Mouse (Mus musculus): ENCODE data around the gene Dicer1.
"Not testable (repeated sequence)": the region's sequence is repeated elsewhere in the genome, so short reads cannot be mapped to it uniquely, and the experiment has no call there.

Gene Dicer1

DNA sequence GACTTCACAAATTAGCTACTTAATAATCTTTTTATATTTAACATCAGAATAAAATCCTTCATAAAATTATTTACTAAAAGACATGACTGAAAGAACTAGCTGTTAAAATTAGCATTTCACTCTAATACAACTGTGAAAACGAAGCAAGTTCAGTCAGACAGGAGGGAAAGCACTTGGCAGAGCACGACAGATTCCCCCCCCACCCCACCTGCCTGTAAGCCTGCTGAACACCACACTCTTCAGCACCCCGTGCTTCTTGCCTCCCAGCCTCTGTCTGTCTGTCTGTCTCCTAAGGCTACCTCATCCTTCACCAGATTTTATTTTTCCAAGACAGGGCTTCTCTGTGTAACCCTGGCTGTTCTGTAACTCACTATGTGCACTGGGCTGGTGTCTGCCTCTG is 12.8 kb downstream of the Dicer1 start:
- no peak for DNase-seq

DNA sequence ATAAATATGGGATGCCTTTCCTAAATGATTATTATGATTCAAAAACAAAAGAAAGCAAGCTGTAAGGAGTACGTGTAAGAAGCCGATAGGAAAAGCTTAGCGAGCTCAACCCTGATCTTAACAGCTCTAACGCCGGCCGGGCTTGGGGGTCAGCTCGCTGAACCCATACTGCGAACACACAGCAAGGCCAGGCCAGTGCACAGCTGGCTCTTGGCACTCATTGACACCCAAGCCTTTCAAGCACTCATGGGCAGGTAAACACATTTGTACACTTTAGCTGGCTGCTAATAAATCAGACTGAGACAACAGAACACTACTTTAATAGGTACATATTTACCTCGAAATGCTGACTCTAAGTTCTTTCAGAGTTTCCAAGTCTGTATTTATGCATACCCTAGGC is 13.3 kb downstream of the Dicer1 start:
- DNase-seq = no peak

DNA sequence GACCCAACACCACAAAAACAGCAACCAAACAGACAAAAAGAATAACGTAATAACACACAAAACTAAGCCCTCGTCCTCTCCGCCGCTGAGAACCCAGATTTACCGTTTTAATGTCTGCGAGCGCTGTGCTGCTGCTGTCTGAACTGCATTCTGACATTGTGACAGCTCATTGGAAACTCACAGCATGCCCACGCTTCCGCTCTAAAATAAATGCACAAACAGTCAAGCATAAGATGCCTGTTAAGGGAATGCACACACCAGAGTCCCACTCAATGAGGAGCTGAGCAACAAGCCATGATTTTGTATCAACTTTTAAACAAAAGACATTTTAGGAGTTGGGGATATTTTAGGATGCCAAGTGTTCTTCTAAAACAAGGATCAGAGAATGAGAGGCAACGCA is 14.1 kb downstream of the Dicer1 start:
- DNase-seq = peak; percentile 70

DNA sequence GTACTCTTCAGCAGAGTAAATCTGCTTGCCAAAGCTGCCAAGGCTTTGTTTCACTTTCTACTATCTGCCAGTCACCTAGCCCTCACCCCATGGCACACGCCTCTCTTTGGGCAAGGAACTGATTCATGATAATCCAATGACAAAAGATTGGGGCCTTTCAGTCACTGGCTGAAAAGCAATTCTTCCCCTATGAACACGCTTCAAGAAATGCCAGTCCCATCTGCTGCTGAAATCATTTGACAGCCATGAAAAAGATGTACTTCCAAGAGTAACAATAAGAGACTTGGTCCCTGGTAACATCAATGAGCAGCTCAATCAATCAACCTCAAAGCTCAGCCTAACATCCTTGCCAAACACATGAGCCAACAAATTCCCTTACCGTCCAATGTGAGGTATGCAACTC is 15.8 kb downstream of the Dicer1 start:
- no peak for DNase-seq

DNA sequence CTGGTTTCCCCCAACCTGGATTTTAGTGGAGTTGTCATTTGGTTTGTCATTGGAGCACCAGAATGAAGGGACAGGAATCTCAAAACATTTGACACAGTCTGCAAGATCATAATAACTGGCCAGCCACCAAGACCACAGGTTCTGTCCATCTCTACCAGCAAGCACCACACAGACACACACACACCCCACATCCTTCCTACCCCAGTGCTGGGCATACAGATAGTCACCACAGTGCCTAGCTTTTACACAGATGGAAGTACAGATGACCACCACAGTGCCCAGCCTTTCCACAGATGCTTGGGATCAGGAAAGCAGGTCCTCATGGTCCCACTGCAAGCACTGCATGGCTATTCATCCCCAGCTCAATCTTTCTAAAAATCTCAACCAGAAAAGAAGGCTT is 18.6 kb downstream of the Dicer1 start:
- DNase-seq = no peak

DNA sequence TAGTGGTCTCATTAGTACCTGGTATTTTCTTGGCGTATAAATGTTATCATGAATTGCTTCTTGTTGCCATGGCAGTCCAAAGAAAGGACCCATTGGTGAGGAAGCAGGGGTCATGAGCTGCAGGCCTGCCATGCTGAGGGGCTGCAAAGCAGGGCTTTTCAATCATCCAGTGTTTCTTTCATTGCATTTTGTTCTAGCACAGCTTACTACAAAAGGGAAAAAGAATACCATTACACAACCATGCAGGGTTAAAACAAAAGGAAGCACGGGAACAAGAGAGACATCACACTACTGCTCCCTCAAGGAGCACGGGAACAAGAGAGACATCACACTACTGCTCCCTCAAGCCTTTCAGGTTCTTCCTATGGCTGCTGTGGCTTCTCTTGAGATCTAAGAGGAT is 20.0 kb downstream of the Dicer1 start:
- no peak for DNase-seq

DNA sequence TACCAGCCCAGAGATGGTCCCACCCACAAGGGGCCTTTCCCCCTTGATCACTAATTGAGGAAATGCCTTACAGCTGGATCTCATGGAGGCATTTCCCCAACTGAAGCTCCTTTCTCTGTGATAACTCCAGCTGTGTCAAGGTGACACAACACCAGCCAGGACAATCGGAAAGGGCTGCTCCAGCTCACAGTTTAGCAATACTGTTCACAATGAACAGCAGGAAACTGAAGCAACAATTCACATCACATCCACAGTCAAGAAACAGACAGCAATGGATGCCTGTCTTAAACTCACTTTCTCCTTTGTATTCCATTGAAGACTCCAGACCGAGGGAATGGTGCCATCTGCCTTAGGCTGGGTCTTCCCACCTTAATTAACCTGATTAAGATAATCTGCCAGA is 25.3 kb downstream of the Dicer1 start:
- not testable (repeated sequence) for DNase-seq

DNA sequence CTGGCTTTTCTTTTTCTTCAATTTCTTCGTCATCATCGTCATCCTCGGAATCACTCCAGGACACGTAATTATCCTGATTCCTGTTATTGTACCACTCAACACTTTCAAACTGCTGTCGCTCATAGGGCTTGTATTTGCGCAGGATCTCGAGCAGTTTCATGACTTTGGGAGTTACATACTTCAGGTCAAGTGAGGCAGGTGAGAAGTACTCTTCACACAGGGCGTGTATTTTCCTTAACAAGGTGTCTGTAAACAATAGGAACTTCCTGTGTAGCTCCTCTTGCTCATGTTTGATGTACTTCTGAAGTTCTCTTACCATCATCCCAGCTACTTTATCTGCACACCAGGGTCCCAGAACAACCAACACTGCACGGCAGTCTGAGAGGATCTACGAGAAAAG is 29.7 kb downstream of the Dicer1 start:
- DNase-seq = no peak

DNA sequence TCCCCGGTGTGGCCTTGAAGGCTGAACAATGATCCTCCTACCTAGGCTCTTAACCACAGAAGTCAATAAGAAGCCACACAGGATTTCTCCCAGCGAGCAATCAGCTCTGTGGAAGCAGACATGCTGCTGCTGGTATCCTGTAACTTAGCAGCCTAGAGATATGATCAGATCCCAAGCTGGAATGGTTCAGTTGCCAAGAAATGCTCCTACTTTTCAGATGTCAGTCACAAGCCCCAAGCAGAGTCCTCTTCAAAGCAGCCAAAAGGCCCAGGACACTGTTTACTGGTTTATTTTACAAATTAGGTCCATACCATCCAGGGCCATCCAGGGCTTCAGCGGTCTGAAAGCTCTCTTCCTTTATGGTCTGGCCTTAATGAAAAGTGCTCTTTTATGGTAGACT is 30.7 kb downstream of the Dicer1 start:
- no peak for DNase-seq

DNA sequence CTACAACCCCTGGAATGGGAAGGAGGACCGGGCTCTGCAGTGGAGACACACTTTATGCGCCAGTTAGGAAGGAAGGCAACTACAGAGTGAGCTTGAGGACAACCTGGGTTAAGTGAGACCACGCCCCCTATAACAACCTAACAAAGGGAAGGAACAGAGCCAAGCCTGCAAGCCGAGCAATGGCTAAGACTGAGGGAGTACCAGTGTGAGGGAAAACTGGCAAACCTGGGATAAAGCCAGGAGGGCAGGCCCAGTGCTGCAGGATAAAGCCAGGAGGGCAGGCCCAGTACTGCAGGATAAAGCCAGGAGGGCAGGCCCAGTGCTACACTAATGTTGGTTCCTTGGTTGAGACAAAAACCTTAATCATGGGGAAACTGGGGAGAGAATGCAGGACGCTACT is 32.8 kb downstream of the Dicer1 start:
- DNase-seq = no peak

DNA sequence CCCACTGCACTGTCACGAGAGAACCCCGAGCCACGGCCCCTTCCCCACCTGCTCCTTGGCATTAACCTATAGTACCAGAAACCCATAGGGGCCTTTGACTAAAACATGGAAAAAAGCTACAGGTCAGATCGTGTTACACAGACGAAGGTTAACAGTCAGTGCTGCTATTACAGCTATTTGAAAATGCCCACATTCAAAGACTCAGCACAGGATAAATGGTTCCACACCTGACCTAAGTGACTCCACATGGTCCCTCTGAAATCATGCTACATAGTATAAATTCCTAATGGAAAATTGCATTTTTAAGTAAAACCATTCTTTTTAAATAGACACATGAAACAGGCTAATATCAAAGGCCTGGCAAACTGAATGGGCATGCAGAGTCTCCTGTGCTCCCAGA is 35.3 kb downstream of the Dicer1 start:
- DNase-seq = no peak

DNA sequence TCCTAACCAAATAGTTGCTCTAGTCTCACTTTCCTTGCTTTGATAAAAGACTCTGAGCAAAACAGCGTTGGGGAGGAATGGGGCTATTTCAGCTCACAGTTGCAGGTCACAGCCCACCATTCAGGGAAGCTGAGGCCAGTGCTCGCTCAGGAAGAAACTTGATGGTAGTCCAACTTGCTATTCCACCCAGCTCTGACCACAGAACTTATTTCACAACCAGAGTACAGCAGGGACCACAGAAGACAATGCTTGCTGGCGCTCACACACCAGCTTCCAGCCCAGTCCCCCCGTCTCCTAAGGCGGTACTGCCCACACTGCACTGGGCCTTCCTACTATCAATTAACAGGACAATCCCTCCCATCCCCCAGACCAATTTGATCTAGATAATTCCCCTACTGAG is 36.3 kb downstream of the Dicer1 start:
- DNase-seq = no peak

DNA sequence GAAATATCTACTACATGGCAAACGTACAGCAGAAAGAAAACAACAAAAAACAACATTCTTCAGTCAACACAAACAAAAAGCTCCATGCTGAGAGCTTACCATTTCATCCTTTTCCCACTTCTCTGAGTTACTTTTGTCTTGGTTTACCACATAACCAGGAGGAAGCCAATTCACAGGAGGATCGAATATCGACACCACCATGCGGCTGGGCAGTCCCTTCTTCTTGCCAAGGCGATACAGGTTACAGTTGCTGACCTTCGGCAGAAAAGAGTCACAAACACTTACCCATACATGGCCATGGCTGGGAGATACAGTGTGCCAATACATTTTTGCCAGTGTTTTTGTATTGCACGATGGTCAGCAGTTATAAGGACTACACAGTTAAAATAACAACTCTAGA is 51.5 kb downstream of the Dicer1 start:
- no peak for DNase-seq

DNA sequence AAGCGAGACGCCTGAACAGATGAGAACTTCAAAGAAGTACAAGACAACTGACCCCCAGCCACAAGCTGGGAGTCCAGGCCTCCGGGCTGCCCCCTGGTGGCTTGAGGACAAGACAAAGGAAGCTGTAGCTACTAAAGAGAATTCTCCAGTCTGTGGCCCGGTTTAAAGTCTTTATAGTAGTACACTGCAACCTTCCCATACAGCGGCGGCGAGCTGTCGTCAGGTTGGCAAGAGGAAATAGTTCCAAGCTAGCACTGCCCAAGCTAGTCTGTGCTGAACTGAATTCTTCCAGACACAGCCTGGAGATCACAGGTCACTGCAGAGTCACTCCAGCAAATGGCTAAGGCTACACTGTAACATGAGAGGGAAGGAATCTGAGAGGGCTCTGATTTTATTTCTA is 52.0 kb downstream of the Dicer1 start:
- peak; percentile 30 for DNase-seq

DNA sequence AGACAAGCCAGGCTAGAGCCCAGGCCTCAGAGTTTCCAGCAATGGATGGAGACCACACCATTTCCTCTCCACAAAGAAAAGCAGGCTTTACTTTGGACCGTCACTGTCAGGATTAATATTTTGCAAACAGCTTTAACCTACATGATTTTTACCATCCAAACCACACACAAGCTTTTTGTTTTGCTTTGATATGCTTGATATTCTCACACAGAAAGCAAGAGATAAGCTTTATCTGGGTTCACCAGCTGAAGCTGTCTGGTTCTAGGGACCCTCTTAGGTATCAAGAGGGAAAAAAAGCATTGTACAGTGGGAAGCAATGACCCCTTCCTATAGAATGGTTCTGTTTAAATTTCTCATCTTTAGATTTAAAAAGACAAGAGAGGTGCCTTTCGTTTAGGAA is 56.2 kb downstream of the Dicer1 start:
- no peak for DNase-seq

DNA sequence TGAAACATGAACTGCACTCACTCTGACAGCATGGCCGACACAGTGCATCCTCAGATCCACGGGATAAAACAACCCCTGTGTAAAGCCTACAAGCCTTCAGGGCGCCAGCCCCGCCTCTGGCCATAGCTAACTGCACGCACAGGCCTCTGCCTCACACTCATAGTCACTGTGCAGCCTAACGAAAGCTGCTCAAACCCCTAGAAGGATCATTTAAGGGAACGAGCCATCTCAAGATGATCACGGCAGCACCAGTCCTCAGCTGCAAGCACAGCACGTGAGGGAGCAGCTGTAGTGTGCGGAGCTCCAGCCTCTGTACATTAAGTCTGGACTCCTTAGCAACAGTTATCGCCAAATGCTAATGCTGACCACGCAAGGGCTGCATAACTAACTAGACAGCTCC is 58.9 kb downstream of the Dicer1 start:
- DNase-seq = no peak

DNA sequence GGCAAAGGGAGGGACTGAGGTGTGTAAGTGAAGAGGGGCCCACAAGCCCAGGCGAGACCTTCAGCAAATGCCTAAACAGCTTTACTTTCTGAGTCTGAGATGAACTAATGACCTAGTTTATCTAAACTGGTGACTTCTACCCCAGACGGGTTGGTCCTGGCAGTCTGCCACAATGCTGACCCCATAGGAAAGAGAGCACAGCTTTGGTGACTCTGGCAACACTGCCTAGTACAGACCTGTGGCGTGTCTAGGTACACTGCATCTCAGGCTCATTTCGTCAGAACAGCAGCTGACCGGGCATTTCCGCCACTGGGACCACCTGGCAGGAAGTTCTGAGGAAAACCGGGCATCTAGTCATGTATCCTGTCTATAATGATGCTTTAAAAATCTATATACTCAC is 61.3 kb downstream of the Dicer1 start:
- DNase-seq = no peak

DNA sequence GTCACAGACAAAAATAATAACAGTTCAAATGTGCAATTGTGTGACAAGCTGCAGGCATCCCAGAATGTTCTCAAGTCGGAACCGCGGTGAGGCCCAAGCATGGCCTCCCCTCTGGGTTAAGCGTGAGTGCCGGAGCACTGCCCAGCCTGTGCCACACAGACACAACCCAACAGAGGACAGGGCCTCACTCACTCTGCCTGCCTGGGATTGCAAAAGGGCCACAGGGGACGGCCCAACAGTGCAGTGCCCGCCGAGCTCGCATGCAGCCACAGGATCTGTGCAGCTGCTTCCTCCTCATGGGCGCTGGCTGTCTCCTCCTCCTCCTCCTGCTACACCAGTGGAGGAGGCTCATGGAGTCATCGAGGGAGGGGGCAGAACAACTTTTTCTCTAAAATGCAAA is 62.9 kb downstream of the Dicer1 start:
- no peak for DNase-seq

DNA sequence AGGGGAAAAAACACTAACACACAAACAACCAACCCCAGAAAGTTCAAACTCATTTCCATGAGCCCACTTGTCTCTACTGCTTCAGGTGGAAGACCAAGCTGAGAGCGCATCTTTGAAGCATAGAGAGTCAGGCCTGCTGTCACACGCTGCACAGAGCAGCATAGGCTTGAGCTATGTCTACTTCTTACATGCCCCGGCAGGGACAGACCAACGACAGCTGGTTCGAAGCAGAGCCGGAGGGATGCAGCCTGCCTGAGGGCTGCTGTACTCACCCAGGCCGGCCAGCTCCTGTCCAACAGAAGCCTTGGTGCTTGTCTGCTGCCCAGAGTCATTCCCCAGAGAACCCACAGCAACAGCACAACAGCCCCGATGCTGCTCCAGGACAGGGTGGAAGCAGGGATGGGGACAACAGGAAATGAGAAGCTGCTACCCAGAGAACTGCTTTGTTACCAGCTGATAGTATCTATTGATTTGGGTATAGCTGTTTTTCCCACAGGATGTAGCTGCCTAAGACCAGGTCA is 67.3 kb downstream of the Dicer1 start:
- no peak for DNase-seq

DNA sequence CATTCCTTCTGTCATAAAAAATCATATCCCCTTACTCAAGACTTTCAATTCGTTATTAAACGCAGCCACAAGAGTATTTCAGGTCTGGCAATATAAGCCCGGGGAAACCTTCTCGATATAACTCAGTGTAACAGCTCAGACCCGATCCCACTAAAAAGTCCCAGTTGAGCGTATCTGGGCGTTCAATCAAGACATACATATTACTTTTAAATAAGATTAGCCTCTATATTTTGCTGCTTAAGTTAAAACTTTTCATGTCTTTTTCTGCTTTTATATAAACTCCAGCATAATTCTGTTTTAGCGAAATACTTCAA is 72.0 kb downstream of the Dicer1 start:
- no peak for DNase-seq

DNA sequence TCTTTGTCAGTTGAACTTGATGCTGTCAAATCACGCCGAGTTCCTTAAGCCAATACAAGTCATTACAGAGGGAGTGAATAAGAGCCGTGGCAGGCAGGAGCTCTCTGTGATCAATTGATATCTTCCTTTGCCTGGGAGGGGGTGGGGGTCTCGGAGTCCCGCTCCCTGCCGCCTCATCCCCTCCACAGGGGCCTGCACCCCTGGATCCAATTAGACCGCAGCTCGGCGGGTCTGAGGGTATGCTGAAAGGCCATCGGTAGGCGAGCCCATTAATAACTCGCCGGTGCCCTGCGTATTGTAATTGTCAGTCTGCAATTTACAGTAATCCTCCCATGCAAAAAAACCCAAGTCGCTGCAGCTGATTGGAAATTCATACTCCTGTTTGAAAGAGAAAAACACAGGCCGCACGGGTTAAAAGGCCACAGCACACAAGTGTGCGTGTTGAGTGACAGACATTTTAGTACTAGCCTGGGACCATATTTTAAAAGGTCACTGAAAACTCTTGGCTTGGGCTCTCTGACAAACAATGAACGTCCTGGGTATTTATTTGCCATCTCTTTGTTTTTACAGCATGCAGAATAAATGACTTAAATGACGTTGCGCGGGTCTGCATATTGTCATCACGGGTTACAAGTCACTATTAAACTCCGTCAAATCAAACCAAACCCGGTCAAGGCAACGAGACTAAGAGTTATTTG is 72.5 kb downstream of the Dicer1 start:
- DNase-seq = no peak

DNA sequence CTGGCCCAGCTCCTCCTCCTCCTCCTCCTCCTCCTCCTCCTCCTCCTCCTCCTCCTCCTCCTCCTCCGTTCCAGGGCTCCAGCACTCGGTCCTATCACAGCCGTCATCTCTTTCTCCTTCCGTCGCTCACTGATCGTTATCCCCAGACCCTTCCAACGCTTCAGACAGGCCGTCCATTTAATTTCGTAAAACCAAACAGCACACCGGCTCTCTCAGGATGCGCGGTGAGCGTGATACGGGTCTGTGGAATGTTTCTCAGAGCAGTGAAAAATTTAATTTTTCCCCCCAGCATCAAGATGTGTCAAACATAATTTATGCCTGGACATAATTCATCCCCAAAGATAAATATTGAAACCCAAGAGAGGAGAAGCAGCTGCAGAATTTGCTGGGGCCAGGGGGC is 73.3 kb downstream of the Dicer1 start:
- no peak for DNase-seq

DNA sequence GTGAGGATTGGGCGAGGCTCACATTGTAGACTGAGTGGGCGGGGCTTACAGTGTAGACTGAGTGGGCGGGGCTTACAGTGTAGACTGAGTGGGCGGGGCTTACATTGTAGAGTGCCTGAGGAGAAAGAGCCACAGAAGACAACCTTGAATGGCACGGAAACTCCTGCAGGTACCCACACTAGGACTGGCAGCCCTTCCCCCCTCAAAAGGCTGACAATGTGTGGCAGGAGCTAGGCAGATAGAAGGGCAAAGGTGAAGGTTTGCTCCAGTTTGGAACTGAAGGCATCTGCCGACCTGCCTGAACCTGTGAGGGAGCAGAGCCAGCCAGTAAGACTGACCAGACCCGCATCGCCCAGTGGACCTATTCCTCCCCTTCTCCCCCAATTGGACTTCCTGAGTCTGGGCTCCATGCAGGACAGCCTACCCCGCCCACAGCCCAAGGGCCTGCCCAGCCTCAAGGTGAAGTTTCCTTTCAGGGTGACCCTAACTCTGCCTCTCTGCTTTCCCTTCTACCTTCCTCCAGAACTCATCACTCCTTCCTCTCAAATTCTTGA is 74.3 kb downstream of the Dicer1 start:
- DNase-seq = no peak

DNA sequence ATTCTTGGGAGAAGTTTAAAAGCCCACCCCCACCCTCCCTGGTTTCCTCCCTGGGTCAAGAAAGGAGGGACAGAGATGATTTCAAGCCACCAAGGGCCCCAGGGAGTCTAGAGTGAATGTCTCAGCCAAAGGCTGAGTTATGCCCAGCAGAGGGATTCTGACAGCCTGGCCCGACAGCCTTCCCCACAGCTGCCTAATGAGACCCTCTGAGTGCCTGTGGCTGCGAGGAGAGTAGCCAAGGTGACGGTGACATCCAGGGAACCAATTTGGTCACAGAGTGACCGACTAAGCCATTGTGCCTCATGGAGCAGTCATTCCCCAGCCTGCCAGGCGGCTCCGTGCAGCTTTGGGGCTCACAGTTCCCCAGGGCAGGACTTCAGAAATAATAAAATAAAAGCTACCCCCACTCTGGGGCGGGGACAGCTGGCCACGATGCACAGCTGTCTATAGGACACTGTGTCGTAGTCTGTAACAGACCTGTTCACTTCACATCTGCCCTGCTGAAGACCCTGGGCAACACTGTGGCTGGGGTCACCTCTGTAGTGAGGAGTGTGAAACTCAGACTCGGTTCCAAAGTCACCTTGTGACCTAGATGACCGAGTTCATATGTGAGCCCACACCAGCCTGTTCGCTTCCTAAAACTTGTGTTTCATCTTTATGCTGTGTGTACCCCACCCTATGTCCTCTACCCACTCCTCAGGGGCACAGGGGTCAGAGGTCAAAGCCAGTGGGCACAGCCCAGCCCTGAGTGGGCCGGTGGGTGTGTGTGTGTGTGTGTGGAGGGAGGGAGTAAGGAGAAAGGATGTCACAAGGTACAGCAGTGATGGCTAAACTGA is 75.0 kb downstream of the Dicer1 start:
- DNase-seq = no peak

Data from right cerebral cortex, adult 18-20 months (tissue).